Mouse (Mus musculus) frontal cortex, postnatal 10 days (tissue): ENCODE data around the gene Rhou.

Experiments used
- DNase-seq, 2 experiments: peaks; one replicate each; pipeline ENCODE4 v3.0.0; 2022; ENCODE audit warnings: low spot score in 2 of 2, mixed read lengths in 1 of 2

The Rhou gene

DNA sequence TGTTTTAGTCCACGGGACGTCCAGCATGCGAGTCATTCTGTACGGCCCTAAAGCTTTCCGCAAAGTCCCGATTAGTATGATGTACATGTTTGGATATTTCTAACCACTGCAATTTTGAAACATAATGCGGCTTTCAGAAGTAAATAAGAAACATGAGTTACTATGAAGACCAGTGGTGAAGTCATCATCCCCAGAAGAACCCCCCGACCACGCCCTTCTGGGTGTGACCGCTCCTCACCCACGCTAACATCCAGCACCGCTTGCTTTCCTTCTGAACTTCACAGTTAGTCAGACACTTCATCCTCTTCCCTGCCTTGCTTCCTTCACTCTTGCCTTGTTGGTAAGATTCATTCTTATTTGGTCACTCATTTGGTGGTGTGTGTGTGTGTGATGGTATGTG, 4.2 kb upstream of the Rhou start:
- no peak for DNase-seq

- DNase-seq = no peak
These were observed 2.2 kb upstream of the Rhou start for GRCm38 (mm10) chr8:123651390-123652098.

DNA sequence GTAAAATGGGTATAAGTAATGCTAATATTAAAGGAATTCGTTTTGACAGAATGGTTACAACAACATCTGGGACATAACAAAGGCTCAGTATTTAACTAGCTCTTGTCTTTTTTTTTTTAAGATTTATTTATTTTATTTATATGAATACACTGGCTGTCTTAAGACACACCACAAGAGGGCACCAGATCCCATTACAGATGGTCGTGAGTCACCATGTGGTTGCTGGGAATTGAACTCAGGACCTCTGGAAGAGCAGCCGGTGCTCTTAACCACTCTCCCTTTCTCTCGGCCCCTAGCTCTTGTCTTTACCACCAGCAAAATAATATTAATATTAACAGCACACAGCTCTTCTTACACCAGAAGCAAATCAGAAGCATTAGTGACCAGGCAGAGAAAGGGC, 1.1 kb upstream of the Rhou start:
- DNase-seq = no peak

GRCm38 (mm10) chr8:123653994-123654569, 353 bp downstream of the Rhou start:
- DNase-seq = peak in 1 of 2 experiments; percentile 46

GRCm38 (mm10) chr8:123654763-123655162, 1.0 kb downstream of the Rhou start:
- DNase-seq = no peak

GRCm38 (mm10) chr8:123655351-123655779, 1.6 kb downstream of the Rhou start:
- no peak for DNase-seq

DNA sequence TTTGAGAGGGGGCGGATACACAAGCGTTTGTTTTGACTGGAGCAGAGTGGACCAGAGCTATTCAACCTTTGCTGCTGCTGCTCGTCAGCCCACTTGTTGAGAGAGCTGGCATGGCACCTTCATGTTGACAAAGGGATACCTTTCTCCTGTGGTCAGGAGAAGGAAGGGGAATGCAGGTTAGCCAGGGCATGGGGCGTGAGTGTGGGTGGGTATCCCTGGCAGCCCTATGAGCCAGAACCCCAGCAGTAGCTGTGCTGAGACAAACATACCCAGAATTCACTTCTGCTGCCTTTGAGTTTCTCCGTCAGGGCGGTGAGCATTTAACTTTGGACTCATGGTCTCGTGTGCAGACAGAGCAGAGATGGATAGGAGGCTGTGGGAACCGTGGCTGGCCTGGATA, 4.1 kb downstream of the Rhou start:
- DNase-seq = no peak

DNA sequence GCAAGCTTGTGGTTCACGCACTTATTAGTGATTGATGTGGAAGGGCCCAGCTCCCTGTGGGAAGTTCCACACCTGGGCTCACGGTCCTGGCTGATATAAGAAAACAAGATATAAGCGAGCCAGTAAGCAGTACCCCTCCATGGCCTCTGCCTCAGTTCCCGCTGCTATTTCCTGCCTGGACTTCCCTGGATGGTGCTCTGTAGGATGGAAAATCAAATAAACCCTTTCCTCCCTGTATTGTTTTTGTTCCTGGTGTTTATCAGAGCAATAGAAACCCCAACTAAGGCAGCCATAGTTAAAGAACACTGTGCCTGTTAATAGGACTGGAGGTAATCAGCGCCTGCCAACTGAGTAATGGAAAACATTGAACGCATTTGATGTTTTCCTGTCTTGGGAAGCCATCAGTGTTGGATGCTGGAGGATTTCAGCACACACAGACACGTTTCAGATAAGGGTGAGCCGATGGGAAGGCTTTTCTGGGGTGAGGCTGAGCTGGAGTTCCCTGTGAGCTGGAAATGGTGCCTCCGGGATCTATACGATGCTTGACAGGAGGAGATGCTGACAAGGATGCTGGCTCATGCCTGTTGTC, 5.8 kb downstream of the Rhou start:
- no peak for DNase-seq

GRCm38 (mm10) chr8:123661515-123661914, 7.8 kb downstream of the Rhou start:
- DNase-seq = no peak

- DNase-seq = no peak
These were observed 11.9 kb downstream of the Rhou start for GRCm38 (mm10) chr8:123665580-123665979.

- DNase-seq = no peak
These were observed 13.1 kb downstream of the Rhou start for GRCm38 (mm10) chr8:123666832-123667231.

DNA sequence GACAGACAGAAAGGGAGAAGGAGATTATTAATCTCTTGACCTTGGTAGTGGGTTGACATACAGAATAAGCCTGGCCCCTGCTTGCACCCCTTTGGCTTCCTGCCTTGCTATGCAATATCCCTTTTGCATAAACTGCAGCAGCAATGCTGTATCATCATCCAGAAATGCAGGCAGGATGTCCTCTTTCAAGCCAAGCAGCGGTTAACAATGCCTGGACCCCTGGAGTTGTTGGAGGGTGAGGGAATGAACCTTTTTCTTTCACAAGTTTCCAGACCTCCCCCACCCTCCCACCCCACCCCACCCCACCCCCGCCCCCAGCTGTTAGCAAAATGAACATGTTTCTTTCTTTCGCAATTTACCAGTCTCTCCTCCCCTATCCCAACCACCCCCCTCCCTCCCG, 15.0 kb downstream of the Rhou start:
- DNase-seq = no peak

DNA sequence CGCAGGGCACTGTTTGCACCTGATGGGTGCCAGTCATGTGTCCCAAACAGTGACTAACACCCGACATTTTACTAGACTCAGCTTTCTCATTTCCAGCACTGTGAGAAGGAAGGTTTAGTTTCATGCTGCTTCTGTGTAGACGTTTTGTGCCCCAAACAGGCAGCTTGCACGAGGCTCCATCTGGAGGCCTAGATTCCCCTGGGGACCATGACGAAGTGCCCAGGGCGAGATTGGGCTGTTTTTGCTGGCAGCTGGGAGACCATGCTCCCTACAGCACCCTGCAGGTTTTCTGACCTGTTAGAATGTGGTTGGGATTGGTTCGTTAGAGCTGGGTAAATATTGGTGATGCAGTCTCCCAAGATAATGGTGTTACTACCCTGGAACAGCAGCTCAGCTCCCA, 17.0 kb downstream of the Rhou start:
- DNase-seq = no peak

- DNase-seq = no peak
These were observed 17.7 kb downstream of the Rhou start for GRCm38 (mm10) chr8:123671454-123671853.

DNA sequence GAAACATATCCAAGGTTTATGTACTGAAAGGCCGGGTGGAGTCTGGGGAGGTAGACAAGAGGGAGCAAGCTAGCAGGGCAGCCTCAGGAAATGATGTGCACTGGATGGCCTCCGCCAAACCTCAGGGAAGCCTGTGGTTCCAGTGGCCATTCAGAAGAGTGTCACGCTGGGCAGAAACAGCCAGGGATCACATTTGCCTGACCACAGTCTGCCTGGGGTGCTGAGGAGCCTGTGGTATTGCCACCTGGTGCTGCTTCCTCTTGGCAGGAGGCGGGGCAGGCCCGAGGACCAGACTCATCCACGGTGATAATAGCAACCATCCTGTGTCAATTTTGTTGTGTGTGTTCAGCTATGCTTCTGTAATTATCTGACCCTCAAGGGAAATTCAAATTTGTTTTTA, 18.9 kb downstream of the Rhou start:
- DNase-seq = no peak

GRCm38 (mm10) chr8:123675611-123676010, 21.9 kb downstream of the Rhou start:
- DNase-seq = no peak

GRCm38 (mm10) chr8:123678390-123678789, 24.7 kb downstream of the Rhou start:
- no peak for DNase-seq

DNA sequence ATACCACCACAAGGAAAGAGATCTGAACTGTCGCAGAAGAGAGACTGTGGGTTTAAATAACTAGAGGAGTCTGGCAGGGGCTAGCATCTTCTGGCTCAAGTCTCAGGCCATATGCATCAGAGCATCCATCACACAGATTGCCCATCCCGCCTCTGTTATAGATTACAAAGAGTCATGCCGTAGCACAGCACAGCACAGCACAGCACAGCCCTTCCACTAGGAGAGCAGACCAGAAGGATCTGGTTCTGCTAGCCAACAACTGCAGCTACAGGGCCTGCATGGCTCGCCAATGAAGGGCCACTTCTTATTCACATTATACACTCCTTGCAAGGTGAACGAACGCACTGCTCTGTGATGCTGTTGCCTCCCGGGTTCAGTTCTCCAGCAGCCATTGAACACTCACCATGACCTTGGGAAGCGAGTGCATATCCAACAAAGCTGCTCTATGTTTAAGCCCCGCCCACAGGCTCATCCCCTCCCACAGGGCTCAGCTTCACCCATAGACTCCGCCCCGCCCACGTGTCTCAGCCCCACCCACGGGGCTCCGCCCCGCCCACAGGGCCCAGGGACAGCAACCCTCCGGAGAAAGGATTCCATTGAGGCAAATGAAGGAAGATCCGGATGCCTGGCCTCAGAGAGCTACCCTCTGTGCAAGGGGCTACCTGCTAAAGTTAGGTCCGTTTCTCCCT, 28.5 kb downstream of the Rhou start:
- no peak for DNase-seq

DNA sequence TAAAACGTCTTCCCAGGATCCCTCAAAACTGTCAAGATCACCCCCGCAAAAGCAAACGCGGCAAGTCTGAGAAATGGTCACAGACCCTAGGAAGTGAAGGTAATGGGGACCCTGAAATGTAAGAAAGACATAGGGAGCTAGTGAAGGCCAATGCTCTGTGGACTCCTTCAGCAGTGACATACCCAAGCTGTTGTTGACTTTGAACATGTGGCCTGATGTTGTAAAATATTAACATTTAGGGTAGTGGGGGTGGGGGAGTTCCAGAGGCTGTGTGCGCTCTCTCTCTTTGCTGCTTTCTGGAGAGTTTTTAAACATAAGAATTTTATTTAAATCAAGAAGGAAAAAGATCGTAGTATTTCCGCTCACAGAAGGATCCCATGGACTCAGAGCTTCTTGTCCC, 29.6 kb downstream of the Rhou start:
- DNase-seq = no peak

GRCm38 (mm10) chr8:123684806-123685205, 31.1 kb downstream of the Rhou start:
- DNase-seq = no peak

- DNase-seq = no peak
These were observed 31.7 kb downstream of the Rhou start for GRCm38 (mm10) chr8:123685477-123685876.

- no peak for DNase-seq
These were observed 34.1 kb downstream of the Rhou start for GRCm38 (mm10) chr8:123687826-123688225.
